Mouse (Mus musculus) cerebellum, adult 9-11 months (tissue): ENCODE measurements around the gene Nsmce3.

Source experiments
- DNase-seq: peaks from one replicate; pipeline ENCODE4 v3.0.0; 2022

Nsmce3 gene

DNA sequence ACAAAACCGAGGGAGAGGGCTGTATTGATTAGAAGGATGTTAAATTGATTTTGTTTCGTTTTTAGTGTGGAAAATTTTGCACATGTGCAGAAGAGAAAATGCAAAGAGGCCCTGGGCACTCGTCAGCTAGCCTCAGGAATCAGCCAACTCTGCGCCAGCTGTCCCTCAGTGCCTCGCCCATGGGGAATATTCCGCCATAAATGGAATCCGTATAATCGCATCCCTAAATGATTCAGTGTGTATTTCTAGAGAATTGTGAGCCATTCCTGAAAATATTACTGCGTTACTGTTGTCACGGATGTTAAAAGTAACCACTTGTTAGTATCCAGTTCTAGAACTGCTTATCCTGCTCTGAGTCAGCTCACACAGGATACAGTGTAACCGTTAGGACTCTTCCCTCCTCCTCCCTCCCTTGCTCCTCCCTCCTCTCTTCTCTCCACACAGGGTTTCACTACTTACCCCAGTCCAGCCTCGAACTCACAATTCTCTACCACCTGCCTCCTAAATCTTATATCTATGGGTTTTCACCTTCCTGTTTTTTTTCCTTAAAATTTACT is 16.2 kb downstream of the Nsmce3 start:
- DNase-seq = no peak

DNA sequence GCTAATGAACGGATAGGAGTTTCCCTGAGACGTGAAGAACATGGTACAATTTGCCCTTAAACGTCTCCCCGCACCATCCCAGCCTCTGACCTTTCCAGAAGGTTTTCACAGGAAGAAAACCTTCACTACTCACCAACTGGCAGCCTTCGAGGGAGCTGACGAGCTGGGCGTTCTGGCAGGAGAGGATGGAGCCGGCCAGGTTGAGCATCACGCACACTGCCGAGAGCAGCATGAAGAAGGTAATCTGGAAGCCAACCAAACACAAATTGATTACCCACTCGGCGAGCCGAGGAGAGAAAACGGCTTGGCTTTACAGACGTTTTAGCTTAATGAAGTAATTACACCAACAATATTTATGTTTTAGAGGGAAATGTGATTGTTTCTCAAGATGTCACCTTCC is 16.8 kb downstream of the Nsmce3 start:
- peak; percentile 60 for DNase-seq

DNA sequence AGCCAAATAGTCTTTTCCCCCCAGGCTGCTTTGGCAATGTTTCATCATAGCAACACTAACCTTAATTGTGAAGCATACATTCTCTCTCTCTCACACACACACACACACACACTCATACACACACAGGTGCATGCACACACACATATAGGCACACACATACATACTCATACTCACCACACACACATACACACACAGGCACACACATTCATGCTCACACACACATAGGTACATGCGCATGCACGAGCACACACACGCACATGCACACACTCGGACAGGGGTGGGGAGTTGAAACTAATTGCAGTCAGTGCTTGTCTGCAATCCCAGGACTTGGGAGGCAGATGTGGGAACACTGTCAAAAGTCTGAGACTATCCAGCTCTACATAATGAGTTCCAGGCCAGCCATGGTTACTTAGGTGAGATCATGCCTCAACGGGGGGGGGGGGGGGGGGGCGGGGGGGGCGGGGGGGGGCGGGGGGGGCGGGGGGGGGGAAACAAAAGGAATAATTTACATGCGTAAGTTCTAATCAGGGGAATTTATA is 17.3 kb downstream of the Nsmce3 start:
- DNase-seq = no peak

DNA sequence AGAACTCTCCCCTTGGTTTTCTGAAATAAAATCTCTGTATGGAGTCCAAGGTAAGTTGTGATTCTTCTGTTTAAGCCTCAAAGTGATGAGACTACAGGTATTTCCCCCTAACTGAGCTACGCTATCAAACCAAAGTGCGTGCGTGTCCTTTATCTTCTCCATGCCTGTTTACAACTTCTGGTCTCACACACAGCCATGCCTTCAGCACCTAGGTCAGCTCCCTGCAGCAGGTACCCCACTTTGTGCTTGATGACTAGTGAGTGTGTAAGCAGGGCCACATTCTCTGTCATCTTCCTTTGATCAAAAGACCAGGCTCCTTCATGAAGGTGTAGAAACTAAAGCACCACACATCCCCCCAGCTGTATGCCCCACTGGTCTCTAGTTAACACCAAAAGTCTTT is 22.0 kb downstream of the Nsmce3 start:
- DNase-seq = no peak

DNA sequence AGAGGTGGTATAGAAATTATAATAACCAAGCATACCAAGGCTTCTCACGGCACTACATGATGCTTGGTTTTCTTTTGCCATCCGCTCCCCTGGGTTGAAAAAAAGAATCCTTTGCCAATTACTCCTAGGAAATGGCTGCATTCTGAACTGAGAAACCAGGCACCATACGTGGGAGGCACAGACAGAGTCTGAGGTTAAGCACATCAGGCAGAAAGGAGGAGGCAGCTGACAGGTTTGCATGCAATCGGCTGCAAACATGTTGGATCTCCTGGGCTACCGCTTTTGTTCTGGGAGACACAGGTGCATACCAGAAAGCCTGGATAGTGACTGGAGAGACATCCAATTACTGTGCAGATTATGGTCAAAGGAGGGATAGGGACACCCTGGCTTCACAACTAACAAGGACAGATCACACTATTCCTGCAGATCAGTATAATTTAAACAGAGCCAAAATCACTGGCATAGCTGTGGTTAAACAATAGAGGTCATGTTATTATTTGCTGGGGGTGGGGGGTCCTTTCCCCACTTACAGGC is 25.4 kb downstream of the Nsmce3 start:
- DNase-seq = no peak

DNA sequence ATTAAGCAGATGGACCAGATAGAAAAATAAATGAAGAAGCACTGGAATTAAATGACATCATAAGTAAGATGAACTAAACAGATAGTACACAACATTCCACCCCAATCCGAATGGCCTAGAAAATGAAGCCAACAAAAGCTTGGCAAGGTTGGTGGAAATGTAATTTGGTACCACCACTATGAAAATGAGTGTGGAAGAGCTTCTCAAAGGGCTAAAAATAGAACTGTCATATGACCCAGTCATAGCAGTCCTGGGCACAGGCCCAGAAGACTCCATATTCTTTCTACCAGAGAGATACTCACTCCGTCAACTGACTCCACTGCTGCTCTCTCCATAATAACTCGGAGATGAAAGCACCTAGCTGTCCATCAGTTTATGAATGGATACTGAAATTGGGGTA is 26.7 kb downstream of the Nsmce3 start:
- no peak for DNase-seq

DNA sequence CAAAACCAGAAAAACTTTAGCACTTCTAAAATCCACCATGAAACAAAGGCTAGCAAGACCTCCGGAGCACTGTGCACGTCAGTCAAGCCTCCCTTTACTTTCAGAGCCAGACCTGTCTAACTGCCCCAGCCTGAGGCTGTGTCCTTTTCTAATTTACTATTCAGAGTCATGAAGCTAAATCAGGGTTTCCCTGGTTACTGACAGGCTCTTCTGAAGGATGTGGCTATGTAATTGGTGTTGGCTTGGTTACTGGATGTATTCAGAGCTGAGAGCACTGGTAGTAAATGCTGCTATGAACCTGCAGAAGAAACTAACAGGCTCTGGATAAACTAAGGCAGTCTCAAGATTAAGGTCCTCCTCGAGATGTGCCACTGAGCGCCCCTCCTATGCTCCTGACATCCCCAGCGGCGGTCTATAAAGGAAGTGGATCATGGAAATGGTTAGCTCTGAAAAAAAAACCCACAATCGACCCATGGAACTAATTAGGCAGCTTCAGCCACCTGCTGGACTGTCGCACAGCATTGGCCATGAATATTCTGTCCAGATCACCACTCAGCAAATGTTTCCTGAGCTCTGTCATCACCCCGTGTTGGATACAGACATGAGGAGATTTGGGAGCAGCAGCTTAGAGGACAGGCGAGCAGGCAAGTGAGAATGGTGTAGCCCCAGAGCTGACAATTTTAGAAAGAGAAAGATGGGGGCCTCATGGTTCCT is 31.7 kb downstream of the Nsmce3 start:
- DNase-seq = no peak

DNA sequence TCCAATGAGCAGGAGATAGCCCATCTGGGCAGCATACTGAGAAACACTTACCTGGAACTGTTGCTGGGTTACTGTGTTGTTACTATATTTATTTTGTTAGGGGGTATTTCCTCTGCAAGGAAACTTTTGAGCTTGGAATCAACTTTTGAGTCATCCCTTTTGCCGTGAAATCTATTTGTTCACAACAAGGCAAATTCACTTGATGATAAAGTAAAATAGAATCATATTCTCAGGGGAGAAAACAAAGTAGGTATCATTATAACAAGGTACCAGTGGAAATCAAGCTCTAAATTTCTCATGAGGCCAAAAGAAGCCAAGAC is 32.3 kb downstream of the Nsmce3 start:
- DNase-seq = no peak

DNA sequence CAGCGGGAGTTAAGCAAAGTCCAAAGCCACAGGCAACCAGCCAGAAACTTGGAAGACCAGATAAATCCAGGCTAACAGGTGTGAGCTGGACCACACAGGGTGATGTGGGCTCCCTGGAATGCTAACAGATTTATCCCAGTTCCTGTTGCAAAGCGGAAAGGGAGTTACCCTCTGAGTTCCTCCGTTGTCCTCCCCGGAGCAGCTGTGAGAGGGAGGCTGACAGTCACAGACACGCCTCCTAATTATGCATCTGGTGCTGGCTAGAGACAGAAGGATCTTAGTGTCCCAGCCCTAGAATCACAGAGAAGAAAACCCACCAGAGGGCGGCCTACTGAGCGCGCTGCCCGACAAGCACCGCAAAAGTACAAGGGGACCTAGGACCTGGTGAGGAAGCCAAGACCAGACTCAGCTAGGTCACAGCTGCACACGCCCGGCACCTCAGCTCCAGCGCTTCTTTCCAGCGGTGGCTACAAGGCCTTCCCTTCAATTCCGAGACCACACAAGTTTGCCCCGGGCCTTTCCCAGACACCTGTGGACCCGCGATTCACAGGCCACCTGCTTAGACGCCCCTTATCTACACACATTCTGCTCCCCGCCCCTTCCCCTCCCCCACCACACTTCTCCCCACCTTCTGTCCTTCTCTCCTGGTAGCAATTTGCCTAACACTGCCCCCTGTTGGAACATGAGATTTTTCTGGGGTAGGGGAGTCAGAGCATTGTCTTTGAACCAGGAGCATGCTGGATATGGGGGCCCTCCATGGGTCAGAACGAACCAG is 32.8 kb downstream of the Nsmce3 start:
- DNase-seq = peak; percentile 27

DNA sequence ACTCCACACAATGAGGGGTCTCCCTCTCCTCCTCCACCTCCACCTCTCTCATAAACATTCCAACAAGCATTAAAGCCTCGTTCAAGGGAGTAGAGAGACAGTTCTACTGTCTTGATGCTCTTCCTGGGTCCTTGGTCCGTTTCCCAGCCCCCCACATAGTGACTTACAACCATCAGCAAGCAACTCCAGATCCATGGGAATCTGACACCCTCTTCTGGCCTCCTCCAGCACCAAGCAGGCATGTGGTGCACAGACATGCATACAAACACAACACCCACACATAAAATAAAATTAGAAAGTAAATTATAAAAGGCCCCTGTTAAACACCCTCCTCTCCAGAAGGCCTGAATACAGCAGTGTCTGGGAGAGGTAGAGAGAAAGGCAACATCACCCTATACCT is 33.5 kb downstream of the Nsmce3 start:
- DNase-seq = no peak

DNA sequence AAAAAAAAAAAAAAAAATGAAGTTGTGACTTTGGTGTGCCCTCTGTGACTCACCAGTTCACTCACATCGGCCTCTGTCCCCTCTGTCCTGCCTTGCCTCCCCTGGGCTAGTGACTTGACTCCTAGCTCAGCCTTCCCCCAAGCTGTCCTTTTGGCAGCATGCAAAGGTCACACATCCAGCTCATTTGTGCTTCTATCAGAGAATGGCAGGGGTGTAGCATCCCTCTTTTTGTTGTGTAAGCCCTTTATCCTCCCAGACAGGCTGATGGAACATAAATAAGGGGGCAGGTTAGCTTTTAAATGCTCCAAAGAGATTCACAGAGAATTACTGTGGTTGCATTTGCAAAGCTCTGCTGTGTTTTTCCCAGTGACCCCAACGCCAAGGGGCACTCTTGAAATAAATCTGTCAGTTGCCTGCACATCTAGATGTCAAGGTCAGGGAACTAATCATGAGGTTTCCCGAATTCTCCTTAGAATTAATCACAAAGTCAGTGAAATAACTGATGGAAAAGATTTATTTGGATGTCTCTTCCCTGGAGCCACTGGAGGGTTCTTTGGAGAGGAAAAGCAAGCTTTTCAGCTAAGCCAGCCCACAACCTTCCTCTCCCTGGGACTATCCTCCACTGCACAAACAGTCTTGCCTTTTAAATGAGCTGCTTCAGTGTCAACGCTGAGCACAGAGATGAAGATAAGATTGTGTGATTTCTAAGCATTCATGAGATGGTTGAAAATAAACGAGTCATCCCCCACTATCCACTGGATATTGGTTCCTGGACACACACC is 42.4 kb downstream of the Nsmce3 start:
- no peak for DNase-seq

DNA sequence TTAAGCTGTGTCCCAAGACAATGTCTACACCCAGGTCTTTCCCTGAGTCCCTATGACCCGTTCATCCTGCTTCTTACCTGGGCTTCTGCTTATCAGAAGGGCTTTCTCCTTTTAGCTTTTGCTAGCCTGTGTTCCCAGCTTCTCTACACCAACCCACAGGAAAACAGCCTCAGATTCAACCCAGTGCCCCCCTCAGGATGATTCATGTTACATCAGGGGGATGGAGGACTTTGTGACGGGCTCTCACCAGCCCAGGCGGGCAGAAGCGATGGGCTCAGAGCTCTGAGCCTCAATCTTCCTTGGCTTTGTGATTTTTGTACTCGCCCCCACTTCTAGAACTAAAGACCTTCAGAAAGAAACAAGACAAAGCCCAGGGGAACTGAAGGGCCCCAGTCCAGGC is 51.7 kb downstream of the Nsmce3 start:
- no peak for DNase-seq

DNA sequence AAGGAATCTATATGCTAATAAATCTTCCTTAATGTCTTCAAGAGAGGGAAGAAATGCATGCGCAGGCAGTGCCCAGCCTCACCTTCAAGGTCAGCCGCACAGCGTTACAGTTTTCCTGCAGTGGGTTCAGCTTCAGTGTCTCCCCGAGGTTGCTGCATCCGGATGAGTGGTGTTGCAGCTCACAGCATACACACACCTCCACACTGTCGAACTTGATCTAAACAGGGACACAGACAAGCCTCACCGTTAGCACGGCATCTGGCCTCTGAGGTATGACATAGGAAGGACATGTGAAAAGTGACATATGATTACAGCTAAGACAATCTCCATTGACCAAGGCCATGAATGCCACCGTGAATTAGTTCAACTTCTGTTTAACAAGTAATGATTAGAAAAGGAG is 53.1 kb downstream of the Nsmce3 start:
- no peak for DNase-seq
